Comparison of ENCODE assay signal across 32 mouse cellular contexts in the genomic region with DNA sequence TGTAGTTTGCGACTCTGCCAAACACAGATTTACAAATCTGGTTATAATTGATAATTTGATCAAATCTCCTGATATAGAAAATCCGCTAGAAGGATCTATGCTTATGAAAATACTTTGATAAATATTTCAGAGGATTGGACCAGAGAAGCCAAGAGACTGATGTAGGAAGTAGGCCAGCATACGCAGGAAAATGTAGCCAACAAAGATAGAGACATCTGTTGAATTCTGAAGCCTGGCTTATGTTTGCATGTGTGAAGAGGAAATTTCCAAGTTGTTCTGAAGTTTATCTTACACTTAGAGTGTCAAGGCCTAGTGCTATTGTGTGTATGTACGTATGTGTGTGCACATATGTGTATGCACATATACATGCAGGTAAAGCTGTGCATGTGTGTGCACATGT.
"Had no signal": no experiment of that assay in that cellular context is flagged by ENCODE, and none has a peak within 500 bp of the region (broad histone marks: within the 10 kb centered on the region; RNA-seq: fewer than 3 reads in every experiment).

No protein-coding gene starts in this region.

- H3K9ac ChIP-seq: limb, embryonic 12.5 days; limb, embryonic 13.5 days; limb, embryonic 15.5 days; liver, embryonic 12.5 days; liver, embryonic 13.5 days; liver, embryonic 14.5 days; liver, embryonic 15.5 days; liver, postnatal 0 days; lung, embryonic 14.5 days; lung, embryonic 15.5 days; midbrain, embryonic 12.5 days; midbrain, embryonic 13.5 days; midbrain, embryonic 15.5 days; neural tube, embryonic 12.5 days had no signal

- H3K27ac ChIP-seq: limb, embryonic 10.5 days; limb, embryonic 12.5 days; limb, embryonic 13.5 days; limb, embryonic 15.5 days; liver, embryonic 12.5 days; liver, embryonic 13.5 days; liver, embryonic 14.5 days; liver, embryonic 15.5 days; lung, embryonic 15.5 days; macrophage; midbrain, embryonic 10.5 days; midbrain, embryonic 12.5 days; midbrain, embryonic 13.5 days; midbrain, embryonic 15.5 days; neural tube, embryonic 12.5 days had no signal

- H3K4me1 ChIP-seq: limb, embryonic 10.5 days; limb, embryonic 12.5 days; limb, embryonic 13.5 days; limb, embryonic 15.5 days; liver, embryonic 12.5 days; liver, embryonic 13.5 days; liver, embryonic 15.5 days; lung, embryonic 15.5 days; megakaryocyte, embryonic 14.5 days; midbrain, embryonic 10.5 days; midbrain, embryonic 12.5 days; midbrain, embryonic 13.5 days; midbrain, embryonic 15.5 days; neural tube, embryonic 12.5 days had no signal

- H3K9me3 ChIP-seq: limb, embryonic 10.5 days; limb, embryonic 12.5 days; limb, embryonic 13.5 days; limb, embryonic 15.5 days; liver, embryonic 12.5 days; liver, embryonic 13.5 days; liver, embryonic 15.5 days; lung, embryonic 15.5 days; midbrain, embryonic 10.5 days; midbrain, embryonic 12.5 days; midbrain, embryonic 13.5 days; midbrain, embryonic 15.5 days; neural tube, embryonic 12.5 days had no signal

- H3K36me3 ChIP-seq: limb, embryonic 10.5 days; limb, embryonic 12.5 days; limb, embryonic 13.5 days; limb, embryonic 15.5 days; liver, embryonic 12.5 days; liver, embryonic 13.5 days; liver, embryonic 15.5 days; lung, embryonic 15.5 days; midbrain, embryonic 10.5 days; midbrain, embryonic 12.5 days; midbrain, embryonic 13.5 days; midbrain, embryonic 15.5 days; neural tube, embryonic 12.5 days had no signal

- ATAC-seq: liver, embryonic 12.5 days; liver, postnatal 0 days; lung, postnatal 0 days; midbrain, embryonic 13.5 days; midbrain, embryonic 15.5 days; midbrain, embryonic 16.5 days had no signal

- H3K4me2 ChIP-seq: limb, embryonic 12.5 days; limb, embryonic 13.5 days; limb, embryonic 15.5 days; liver, embryonic 11.5 days; liver, embryonic 12.5 days; liver, embryonic 13.5 days; liver, embryonic 15.5 days; lung, embryonic 14.5 days; lung, embryonic 15.5 days; midbrain, embryonic 11.5 days; midbrain, embryonic 12.5 days; midbrain, embryonic 13.5 days; midbrain, embryonic 15.5 days; neural tube, embryonic 12.5 days had no signal

- H3K27me3 ChIP-seq: limb, embryonic 12.5 days; limb, embryonic 13.5 days; limb, embryonic 15.5 days; liver, embryonic 12.5 days; liver, embryonic 13.5 days; liver, embryonic 15.5 days; lung, embryonic 15.5 days; megakaryocyte, embryonic 14.5 days; midbrain, embryonic 12.5 days; midbrain, embryonic 13.5 days; midbrain, embryonic 15.5 days; neural tube, embryonic 12.5 days had no signal

- DNase-seq: left cerebral cortex, postnatal 4 days; liver; liver, embryonic 13.5 days; liver, postnatal 0 days; lung, adult 18-20 months; lung, adult 2 months; lung, embryonic 14.5 days; lung, postnatal 10 days; lung, postnatal 14 days; lung, postnatal 36 days; lung, postnatal 4 days; midbrain, embryonic 14.5 days had no signal

- H3K4me3 ChIP-seq: limb, embryonic 10.5 days; limb, embryonic 12.5 days; limb, embryonic 13.5 days; limb, embryonic 15.5 days; liver, embryonic 12.5 days; liver, embryonic 13.5 days; liver, embryonic 15.5 days; lung, embryonic 15.5 days; megakaryocyte, embryonic 14.5 days; midbrain, embryonic 10.5 days; midbrain, embryonic 12.5 days; midbrain, embryonic 13.5 days; midbrain, embryonic 15.5 days; myocyte; neural tube, embryonic 12.5 days had no signal
